8 mouse cellular contexts compared by ENCODE assay signal in genomic region chr10:80932206-80932605, GRCm38 (mm10). TPM values are rescaled to one million over a fixed set of nuclear protein-coding genes. Genes with fewer than 3 reads are reported as not detected.
DNase-seq lines count a peak whose midpoint lies in the region; ATAC-seq and TF ChIP-seq lines count a peak whose summit lies in the region.

No protein-coding gene starts in this region.

- no peak for TF ChIP-seq POLR2A in cerebellum, adult 2 months (IDR thresholded peaks at IDR 0.05; ENCODE audit: borderline replicate concordance, insufficient read depth, low read length)
- TF ChIP-seq POLR2A in thymus, adult 2 months (IDR thresholded peaks at IDR 0.05; ENCODE audit: control insufficient read depth, extremely low read depth, insufficient read depth, low read length, poor library complexity), result no peak

- H3K4me2 ChIP-seq in hindbrain, embryonic 13.5 days, result peak overlapping the region; percentile 82

- DNase-seq in cerebellum, postnatal 10 days, result peak; percentile 60 to 66
- no peak for DNase-seq in cerebellum, adult 2 months
- DNase-seq in thymus, adult 2 months, result no peak
- no peak for DNase-seq in thymus, postnatal 0 days (ENCODE audit: low spot score)
- peak; percentile 68 for DNase-seq in lung, postnatal 36 days
- no peak for DNase-seq in urinary bladder, postnatal 14 days (ENCODE audit: low spot score)

- ATAC-seq in hindbrain, embryonic 13.5 days (ENCODE audit: low FRiP score), result no peak
- ATAC-seq in granulocyte monocyte progenitor cell, adult 5-6 weeks (replicated peaks; ENCODE audit: poor library complexity, severe bottlenecking), result no peak

- TF ChIP-seq CTCF in cerebellum, adult 2 months (IDR thresholded peaks at IDR 0.05; ENCODE audit: borderline replicate concordance, insufficient read depth, low read depth, low read length), result no peak
- no peak for TF ChIP-seq CTCF in thymus, adult 2 months (IDR thresholded peaks at IDR 0.05; ENCODE audit: borderline replicate concordance, control insufficient read depth, extremely low read depth, insufficient read depth, low read length, poor library complexity)

- 0 out of 2 replicates have a peak overlapping the region, but pooled peaks have one; percentile 39 for H3K9ac ChIP-seq in hindbrain, embryonic 13.5 days

- H3K9me3 ChIP-seq in hindbrain, embryonic 13.5 days, result no peaks in the 10 kb centered on the region

- H3K36me3 ChIP-seq in thymus, adult 2 months (ENCODE audit: control insufficient read depth, insufficient read depth, low read length), result no peaks in the 10 kb centered on the region
- no peaks in the 10 kb centered on the region for H3K36me3 ChIP-seq in hindbrain, embryonic 13.5 days

- H3K4me1 ChIP-seq in cerebellum, adult 2 months (ENCODE audit: control insufficient read depth, insufficient read depth, low read length), result peaks cover 27% of the 10 kb centered on the region
- peaks cover 47% of the 10 kb centered on the region for H3K4me1 ChIP-seq in thymus, adult 2 months (replicated peaks; ENCODE audit: control insufficient read depth, insufficient read depth, low read length)
- peaks cover 80% of the 10 kb centered on the region for H3K4me1 ChIP-seq in hindbrain, embryonic 13.5 days (replicated peaks)

- no peak overlapping the region for H3K4me3 ChIP-seq in cerebellum, adult 2 months (replicated peaks; ENCODE audit: insufficient read depth, low read depth, low read length)
- H3K4me3 ChIP-seq in thymus, adult 2 months (ENCODE audit: control insufficient read depth, insufficient read depth, low read length), result peak overlapping the region; percentile 12
- peak overlapping the region; percentile 44 for H3K4me3 ChIP-seq in hindbrain, embryonic 13.5 days

- no peaks in the 10 kb centered on the region for H3K27me3 ChIP-seq in cerebellum, adult 2 months (ENCODE audit: control insufficient read depth, insufficient read depth, low read length)
- H3K27me3 ChIP-seq in thymus, adult 2 months (ENCODE audit: control insufficient read depth, insufficient read depth, low read length), result peaks cover 12% of the 10 kb centered on the region; the same call in 1 of the 2 replicates
- H3K27me3 ChIP-seq in hindbrain, embryonic 13.5 days, result peaks cover 71% of the 10 kb centered on the region

- 32% methylated on average over 20 of the region's 20 CpGs for WGBS in cerebellum, adult 2 months
- WGBS in thymus, adult 2 months, result 6% methylated on average over 20 of the region's 20 CpGs
- 1% methylated on average over 20 of the region's 20 CpGs for WGBS in hindbrain, embryonic 13.5 days

- no peak overlapping the region for H3K27ac ChIP-seq in cerebellum, adult 2 months (ENCODE audit: insufficient read depth, low read length)
- H3K27ac ChIP-seq in thymus, adult 2 months (ENCODE audit: control insufficient read depth, insufficient read depth, low read length), result no peak overlapping the region
- no peak overlapping the region for H3K27ac ChIP-seq in hindbrain, embryonic 13.5 days

RNA-seq across cellular contexts. Expression of gene Gadd45b, which starts 2.3 kb away (rescaled TPM):
- 30.6 and 33.3 TPM in 2 replicates for polyA plus RNA-seq in cerebellum, adult 2 months (2012; rRNA removed)
- 36.2 and 53.2 TPM in 2 replicates for polyA plus RNA-seq in thymus, adult 2 months (2012; rRNA removed)
- polyA plus RNA-seq in thymus, postnatal 0 days (2015; fragmentation: Nextera tagmentation; extraction: Ambion mirVana), result 19.0 and 21.7 TPM in 2 replicates
- 8.0 and 8.1 TPM in 2 replicates for polyA plus RNA-seq in hindbrain, embryonic 13.5 days (2015; fragmentation: Nextera tagmentation; extraction: Ambion mirVana)
- 20.1 and 21.5 TPM in 2 replicates for total RNA-seq in granulocyte monocyte progenitor cell, adult 5-6 weeks (2014; fragmentation: Nextera tagmentation)
- 25.6 and 27.6 TPM in 2 replicates for total RNA-seq in granulocyte monocyte progenitor cell, adult 5-6 weeks (2017)

RNA-seq across cellular contexts. Expression of gene Lmnb2, which starts 14.2 kb away (rescaled TPM):
- 39.0 and 42.8 TPM in 2 replicates for polyA plus RNA-seq in cerebellum, adult 2 months (2012; rRNA removed)
- 44.2 and 52.7 TPM in 2 replicates for polyA plus RNA-seq in thymus, adult 2 months (2012; rRNA removed)
- 28.0 and 28.5 TPM in 2 replicates for polyA plus RNA-seq in thymus, postnatal 0 days (2015; fragmentation: Nextera tagmentation; extraction: Ambion mirVana)
- 41.5 and 43.9 TPM in 2 replicates for polyA plus RNA-seq in hindbrain, embryonic 13.5 days (2015; fragmentation: Nextera tagmentation; extraction: Ambion mirVana)
- total RNA-seq in granulocyte monocyte progenitor cell, adult 5-6 weeks (2014; fragmentation: Nextera tagmentation), result 24.9 and 35.1 TPM in 2 replicates
- 56.2 and 62.8 TPM in 2 replicates for total RNA-seq in granulocyte monocyte progenitor cell, adult 5-6 weeks (2017)

RNA-seq across cellular contexts. Expression of gene Timm13, which starts 31.4 kb away (rescaled TPM):
- 208 and 217 TPM in 2 replicates for polyA plus RNA-seq in cerebellum, adult 2 months (2012; rRNA removed)
- 227 and 310 TPM in 2 replicates for polyA plus RNA-seq in thymus, adult 2 months (2012; rRNA removed)
- 337 and 351 TPM in 2 replicates for polyA plus RNA-seq in thymus, postnatal 0 days (2015; fragmentation: Nextera tagmentation; extraction: Ambion mirVana)
- 333 and 336 TPM in 2 replicates for polyA plus RNA-seq in hindbrain, embryonic 13.5 days (2015; fragmentation: Nextera tagmentation; extraction: Ambion mirVana)
- 145 and 158 TPM in 2 replicates for total RNA-seq in granulocyte monocyte progenitor cell, adult 5-6 weeks (2014; fragmentation: Nextera tagmentation)
- total RNA-seq in granulocyte monocyte progenitor cell, adult 5-6 weeks (2017), result 38.2 and 50.4 TPM in 2 replicates

Comparison
In these comparisons a context has a peak if more than half of its experiments do, and no peak if none do; other contexts are left out.
1. DNase-seq: peak in cerebellum, postnatal 10 days (2 of 2) and lung, postnatal 36 days (single experiment); none in cerebellum, adult 2 months (0 of 2), thymus, adult 2 months (single experiment), thymus, postnatal 0 days (single experiment) and urinary bladder, postnatal 14 days (single experiment).